Mouse (Mus musculus) stomach, postnatal 0 days (tissue): ENCODE measurements around the gene Nptxr.

Experiments used
- CTCF ChIP-seq: IDR thresholded peaks from 2 replicates; pipeline ENCODE4 v1.5.1; 2016; ENCODE audit warnings: antibody characterized with exemption, low read depth, mild to moderate bottlenecking, moderate library complexity
- EP300 ChIP-seq: optimal IDR thresholded peaks from 2 replicates; pipeline ENCODE3; 2016; ENCODE audit warnings: antibody characterized with exemption

DNA sequence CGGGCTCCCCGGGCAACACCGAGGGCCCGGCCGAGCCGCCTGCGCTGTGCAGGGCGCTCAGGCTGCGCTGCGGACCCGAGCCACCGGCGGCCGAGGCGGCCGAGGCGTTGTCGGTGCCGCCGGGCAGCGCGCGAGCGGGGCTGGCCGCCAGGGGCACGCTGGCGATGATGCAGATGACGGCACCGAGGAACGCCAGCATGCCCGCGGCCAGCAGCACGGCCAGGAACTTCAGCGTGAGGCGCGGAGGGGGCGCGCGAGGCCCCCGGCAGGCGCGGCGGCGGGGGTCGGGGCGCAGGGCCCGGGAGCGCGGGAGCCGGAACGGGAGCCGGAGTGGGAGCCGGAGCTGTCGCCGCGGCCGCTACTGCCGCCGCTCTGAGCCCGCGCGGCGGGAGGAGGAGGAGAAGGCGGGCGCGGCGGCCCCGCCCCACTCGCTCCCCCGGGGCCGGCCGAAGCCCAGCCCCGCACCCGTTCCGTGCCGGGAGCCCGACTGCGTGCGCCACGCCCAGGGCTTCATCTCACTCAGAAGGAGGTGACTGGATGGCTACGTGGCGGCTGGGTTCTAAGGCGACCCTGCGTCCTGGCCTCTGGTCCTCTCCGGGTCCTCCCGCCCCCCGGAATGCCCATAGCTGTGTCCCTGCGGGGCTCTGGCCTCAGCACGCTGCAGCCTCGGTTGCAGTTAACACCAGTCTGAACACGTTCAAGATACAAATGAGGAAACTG is at the start of gene Nptxr:
- TF ChIP-seq CTCF (no peak), EP300 (no peak)
